Mouse (Mus musculus) adrenal gland (tissue): ENCODE results near the gene Gmfb.

Experiments used
- intact Hi-C: fragments of 180-260 bp; cut with DNase I; formaldehyde crosslinking; loops from one replicate; pipeline ENCODE4 v1.15.1; 2025

Gmfb gene

GRCm38 (mm10) chr14:46803791-46804190 lies 18.3 kb downstream of the Gmfb start:
- intact Hi-C loops, result no loop called here

- intact Hi-C loops, result no loop called here
These were observed 18.8 kb downstream of the Gmfb start for GRCm38 (mm10) chr14:46803259-46803658.

GRCm38 (mm10) chr14:46800684-46801345 lies 21.2 kb downstream of the Gmfb start:
- intact Hi-C loops, result no loop called here

GRCm38 (mm10) chr14:46794157-46794556 lies 27.9 kb downstream of the Gmfb start:
- intact Hi-C loops, result no loop called here

- intact Hi-C loops, result no loop called here
These were observed 31.3 kb downstream of the Gmfb start for GRCm38 (mm10) chr14:46790723-46791122.

GRCm38 (mm10) chr14:46790303-46790702 lies 31.7 kb downstream of the Gmfb start:
- intact Hi-C loops, result no loop called here

- intact Hi-C loops, result no loop called here
These were observed 33.5 kb downstream of the Gmfb start for GRCm38 (mm10) chr14:46788505-46788901.

- intact Hi-C loops, result no loop called here
These were observed 34.1 kb downstream of the Gmfb start, which contains the start of gene Cnih1 for GRCm38 (mm10) chr14:46787787-46788504. Gene Cnih1, minus strand, starts transcription at chr14:46788411.

- intact Hi-C loops, result no loop called here
These were observed 34.6 kb downstream of the Gmfb start for GRCm38 (mm10) chr14:46787454-46787786.

- intact Hi-C loops, result no loop called here
These were observed 36.8 kb downstream of the Gmfb start for GRCm38 (mm10) chr14:46785247-46785646.

GRCm38 (mm10) chr14:46783327-46783926 lies 38.6 kb downstream of the Gmfb start:
- intact Hi-C loops, result no loop called here

GRCm38 (mm10) chr14:46782187-46782828 lies 39.7 kb downstream of the Gmfb start:
- intact Hi-C loops, result no loop called here

- intact Hi-C loops, result no loop called here
These were observed 41.0 kb downstream of the Gmfb start for GRCm38 (mm10) chr14:46781086-46781485.

- intact Hi-C loops, result no loop called here
These were observed 42.8 kb downstream of the Gmfb start for GRCm38 (mm10) chr14:46779217-46779616.

GRCm38 (mm10) chr14:46778756-46779155 lies 43.3 kb downstream of the Gmfb start:
- intact Hi-C loops, result no loop called here

GRCm38 (mm10) chr14:46770036-46770435 lies 52.0 kb downstream of the Gmfb start:
- intact Hi-C loops, result no loop called here

- intact Hi-C loops, result no loop called here
These were observed 54.9 kb downstream of the Gmfb start for GRCm38 (mm10) chr14:46767116-46767515.

GRCm38 (mm10) chr14:46761186-46761585 lies 60.9 kb downstream of the Gmfb start:
- intact Hi-C loops, result no loop called here

GRCm38 (mm10) chr14:46760355-46761029 lies 61.5 kb downstream of the Gmfb start, which contains the start of gene Cdkn3:
Gene Cdkn3, plus strand, starts transcription at chr14:46760541.
- intact Hi-C loops, result no loop called here

GRCm38 (mm10) chr14:46759970-46760354 lies 62.1 kb downstream of the Gmfb start:
- intact Hi-C loops, result no loop called here
